Mouse (Mus musculus) neural tube, embryonic 14.5 days (tissue): ENCODE results near the gene AW011738. TPM values are rescaled to one million over a fixed set of nuclear protein-coding genes. Genes with fewer than 3 reads are reported as not detected.

Experiments
- ATAC-seq: fragments of 200-750 bp; cut with Nextera tagmentation; 2 replicates; pipeline ENCODE4 v1.8.0; 2017; ENCODE audit warnings: low read depth, mild to moderate bottlenecking, moderate TSS enrichment, moderate library complexity
- H3K27ac ChIP-seq: fragments of 300-500 bp; sonication (generic); 2 replicates; pipeline ENCODE4 v1.5.1; 2014; ENCODE audit warnings: low read depth, mild to moderate bottlenecking, control low read depth, low read length, moderate library complexity, mixed read lengths
- H3K27me3 ChIP-seq: fragments of 300-500 bp; sonication (generic); 2 replicates; pipeline ENCODE4 v1.6.1; 2014; ENCODE audit warnings: low read length; ENCODE audit not compliant: control insufficient read depth, insufficient read depth
- H3K36me3 ChIP-seq: fragments of 300-500 bp; sonication (generic); 2 replicates; pipeline ENCODE4 v1.6.1; 2014; ENCODE audit warnings: low read length, mixed read lengths; ENCODE audit not compliant: control insufficient read depth, insufficient read depth
- H3K4me1 ChIP-seq: fragments of 300-500 bp; sonication (generic); 2 replicates; pipeline ENCODE4 v1.6.1; 2014; ENCODE audit warnings: low read length; ENCODE audit not compliant: control insufficient read depth, insufficient read depth
- H3K4me2 ChIP-seq: fragments of 300-500 bp; sonication (generic); 2 replicates; pipeline ENCODE4 v1.6.1; 2014; ENCODE audit warnings: mild to moderate bottlenecking, low read depth, low read length, control low read depth
- H3K4me3 ChIP-seq: fragments of 300-500 bp; sonication (generic); 2 replicates; pipeline ENCODE4 v1.5.1; 2014; ENCODE audit warnings: low read depth, low read length, control low read depth, mixed read lengths
- H3K9ac ChIP-seq: fragments of 300-500 bp; sonication (generic); replicated peaks from 2 replicates; pipeline ENCODE4 v1.6.1; 2014; ENCODE audit warnings: low read depth, mild to moderate bottlenecking, control low read depth, low read length, mixed read lengths
- H3K9me3 ChIP-seq: fragments of 300-500 bp; sonication (generic); 2 replicates; pipeline ENCODE4 v1.6.1; 2016; ENCODE audit warnings: low read length; ENCODE audit not compliant: control insufficient read depth
- WGBS: fragments of 180-500 bp; shearing (Covaris S2); extraction: QIAGEN DNeasy Blood & Tissue Kit; methylation state at CpG from one replicate; pipeline ENCODE4 v1.1.7; 2014; 5-methylcytosine and 5-hydroxymethylcytosine counted together
- polyA plus RNA-seq: library from polyadenylated mRNA; unstranded; fragments of >200 nt; fragmentation: Nextera tagmentation; extraction: Ambion mirVana; gene quantifications from 2 replicates; pipeline ENCODE4 v1.2.1, GENCODE M21; 2014

The AW011738 gene
- polyA plus RNA-seq, 1 experiment from 2014 or later = 1.8 TPM

GRCm38 (mm10) chr4:156195927-156196870, 6.9 kb upstream of the AW011738 start:
- H3K9ac ChIP-seq = peak overlapping the region; percentile 86
- peaks cover 35% of the 10 kb centered on the region for H3K4me1 ChIP-seq
- H3K9me3 ChIP-seq = no peaks in the 10 kb centered on the region
- WGBS = 2% methylated on average over 35 of the region's 35 CpGs
- H3K4me3 ChIP-seq = peak overlapping the region; percentile 87
- ATAC-seq = peak; percentile 4; the same call in 1 of the 2 replicates
- no peaks in the 10 kb centered on the region for H3K27me3 ChIP-seq
- H3K27ac ChIP-seq = peak overlapping the region; percentile 76
- H3K4me2 ChIP-seq = peak overlapping the region; percentile 68
- H3K36me3 ChIP-seq = no peaks in the 10 kb centered on the region; the same call in 1 of the 2 replicates

GRCm38 (mm10) chr4:156197131-156197828, 5.8 kb upstream of the AW011738 start, which contains the start of gene Agrn:
Gene Agrn (minus strand): TSS chr4:156197488.
- Histone ChIP-seq H3K27ac (peak within 1 kb of the TSS; percentile 94), H3K9me3 (no peaks in the 10 kb centered on the region), H3K9ac (peak within 1 kb of the TSS; percentile 86), H3K27me3 (no peaks in the 10 kb centered on the region), H3K4me3 (peak within 1 kb of the TSS; percentile 87), H3K4me2 (peak within 1 kb of the TSS; percentile 68), H3K36me3 (no peaks in the 10 kb centered on the region; the same call in 1 of the 2 replicates), H3K4me1 (peaks cover 35% of the 10 kb centered on the region)
- WGBS = 0% methylated on average over 11 of the region's 88 CpGs
- ATAC-seq = peak; percentile 76

GRCm38 (mm10) chr4:156197829-156198205, 5.3 kb upstream of the AW011738 start:
- Histone ChIP-seq H3K27ac (peak overlapping the region; percentile 94), H3K36me3 (no peaks in the 10 kb centered on the region; the same call in 1 of the 2 replicates), H3K9ac (peak overlapping the region; percentile 86), H3K4me3 (peak overlapping the region; percentile 87), H3K4me2 (peak overlapping the region; percentile 68), H3K9me3 (no peaks in the 10 kb centered on the region), H3K27me3 (no peaks in the 10 kb centered on the region), H3K4me1 (peaks cover 35% of the 10 kb centered on the region)
- WGBS = under 1% methylated on average over 23 of the region's 26 CpGs
- peak; percentile 92 for ATAC-seq

- no peaks in the 10 kb centered on the region for H3K36me3 ChIP-seq
- H3K9me3 ChIP-seq = no peaks in the 10 kb centered on the region
- no peak within 1 kb of the TSS for H3K4me2 ChIP-seq
- peaks cover 13% of the 10 kb centered on the region for H3K4me1 ChIP-seq
- H3K27ac ChIP-seq = no peak within 1 kb of the TSS
- H3K9ac ChIP-seq = no peak within 1 kb of the TSS
- no peaks in the 10 kb centered on the region; the same call in 1 of the 2 replicates for H3K27me3 ChIP-seq
- WGBS = 70% methylated on average over 10 of the region's 10 CpGs
- H3K4me3 ChIP-seq = no peak within 1 kb of the TSS
- ATAC-seq = no peak
These were observed 2.3 kb upstream of the AW011738 start, which contains the start of gene Isg15 for GRCm38 (mm10) chr4:156200623-156201475. Gene Isg15 (minus strand): TSS chr4:156200818.

GRCm38 (mm10) chr4:156202462-156202893, 626 bp upstream of the AW011738 start:
- 43% methylated on average over 12 of the region's 12 CpGs for WGBS
- ATAC-seq = no peak
- peak overlapping the region; percentile 57 for H3K4me3 ChIP-seq
- H3K4me2 ChIP-seq = peak overlapping the region; percentile 94
- H3K36me3 ChIP-seq = no peaks in the 10 kb centered on the region
- H3K27me3 ChIP-seq = no peaks in the 10 kb centered on the region; the same call in 1 of the 2 replicates
- H3K9ac ChIP-seq = peak overlapping the region; percentile 58
- peak overlapping the region; percentile 58 for H3K27ac ChIP-seq
- H3K9me3 ChIP-seq = no peaks in the 10 kb centered on the region
- peaks cover 7% of the 10 kb centered on the region; the same call in 1 of the 2 replicates for H3K4me1 ChIP-seq

- WGBS = 0% methylated on average over 49 of the region's 49 CpGs
These were observed 468 bp downstream of the AW011738 start for GRCm38 (mm10) chr4:156203413-156204131.

GRCm38 (mm10) chr4:156208872-156209271, 5.8 kb downstream of the AW011738 start:
- H3K4me1 ChIP-seq = peaks cover 4% of the 10 kb centered on the region; the same call in 1 of the 2 replicates
- ATAC-seq = no peak
- 94% methylated on average over 4 of the region's 4 CpGs for whole genome bisulfite sequencing
- H3K27ac ChIP-seq = no peak overlapping the region
- H3K36me3 ChIP-seq = no peaks in the 10 kb centered on the region
- no peaks in the 10 kb centered on the region; the same call in 1 of the 2 replicates for H3K27me3 ChIP-seq
- no peak overlapping the region for H3K9ac ChIP-seq
- H3K4me3 ChIP-seq = no peak overlapping the region
- no peaks in the 10 kb centered on the region for H3K9me3 ChIP-seq
- H3K4me2 ChIP-seq = no peak overlapping the region

More at GRCm38 (mm10) chr4:156203413-156204131, 468 bp downstream of the AW011738 start:
- H3K4me2 ChIP-seq = peak overlapping the region; percentile 94
- peak overlapping the region; percentile 58; the same call in 1 of the 2 replicates for H3K27ac ChIP-seq
- H3K9ac ChIP-seq = peak overlapping the region; percentile 58
- H3K4me1 ChIP-seq = peaks cover 7% of the 10 kb centered on the region; the same call in 1 of the 2 replicates
- no peaks in the 10 kb centered on the region for H3K36me3 ChIP-seq
- H3K9me3 ChIP-seq = no peaks in the 10 kb centered on the region
- H3K27me3 ChIP-seq = no peaks in the 10 kb centered on the region; the same call in 1 of the 2 replicates
- peak; percentile 58 for ATAC-seq
- peak overlapping the region; percentile 57 for H3K4me3 ChIP-seq
